Mouse (Mus musculus): ENCODE measurements around the gene Gm11127. TPM values are rescaled to one million over a fixed set of nuclear protein-coding genes. Genes with fewer than 3 reads are reported as not detected.

Gene Gm11127
- total RNA-seq, 2 experiments from 2014 or later: 1.3 to 2.4 TPM

Other genes with a start within 250 kb of the Gm11127 start
- 1 to 10 TPM; 4.0 to 4.5 TPM for gene Ier3, start 236.7 kb downstream of the Gm11127 start, total RNA-seq (2021)
- 10 to 100 TPM; 41.0 to 46.3 TPM for gene Flot1, start 235.1 kb downstream of the Gm11127 start, total RNA-seq (2021)
- 10 to 100 TPM; 39.2 to 54.5 TPM for gene Tubb5, start 220.1 kb downstream of the Gm11127 start, total RNA-seq (2021)
- 1 to 10 TPM; 3.7 to 5.2 TPM for gene Mdc1, start 216.9 kb downstream of the Gm11127 start, total RNA-seq (2021)
- 1 to 10 TPM in 1 of 2 experiments, under 1 TPM in 1; 0.74 to 1.6 TPM for gene Nrm, start 197.1 kb downstream of the Gm11127 start, total RNA-seq (2021)
- 1 to 10 TPM; 4.8 to 8.0 TPM for gene Ppp1r18, start 192.8 kb downstream of the Gm11127 start, total RNA-seq (2021)
- 10 to 100 TPM; 14.8 to 15.2 TPM for gene Dhx16, start 178.6 kb downstream of the Gm11127 start, total RNA-seq (2021)
- 10 to 100 TPM; 62.4 to 86.6 TPM for gene 2310061I04Rik, start 160.9 kb downstream of the Gm11127 start, total RNA-seq (2021)
- 1 to 10 TPM; 3.0 to 4.6 TPM for gene Atat1, start 148.3 kb downstream of the Gm11127 start, total RNA-seq (2021)
- 10 to 100 TPM; 52.8 to 59.6 TPM for gene Mrps18b, start 142.0 kb downstream of the Gm11127 start, total RNA-seq (2021)
- gene Ppp1r10, start 141.9 kb downstream of the Gm11127 start, total RNA-seq (2021): 10 to 100 TPM; 17.7 to 25.5 TPM
- 10 to 100 TPM; 64.6 to 68.1 TPM for gene Abcf1, start 88.6 kb downstream of the Gm11127 start, total RNA-seq (2021)
- 10 to 100 TPM; 14.7 to 16.1 TPM for gene Gnl1, start 78.5 kb downstream of the Gm11127 start, total RNA-seq (2021)
- gene Prr3, start 78.1 kb downstream of the Gm11127 start, total RNA-seq (2021): 1 to 10 TPM; 2.6 to 3.9 TPM
- 1 to 10 TPM; 1.6 to 1.7 TPM for gene H2-T24, start 37.8 kb downstream of the Gm11127 start, total RNA-seq (2021)
- 1 to 10 TPM; 6.2 to 8.7 TPM for gene H2-T23, start 25.5 kb downstream of the Gm11127 start, total RNA-seq (2021)
- 1 to 10 TPM; 5.8 to 7.2 TPM for gene H2-T22, start 15.6 kb downstream of the Gm11127 start, total RNA-seq (2021)
- not detected for gene Gm6034, start 15.4 kb downstream of the Gm11127 start, total RNA-seq (2021)
- gene Gm19684, start 63.3 kb upstream of the Gm11127 start, total RNA-seq (2021): not detected
- gene Gm7030, start 71.1 kb upstream of the Gm11127 start, total RNA-seq (2021): not detected
- not detected for gene Gm8909, start 110.2 kb upstream of the Gm11127 start, total RNA-seq (2021)
- gene H2-T3, start 131.9 kb upstream of the Gm11127 start, total RNA-seq (2021): not detected
- 10 to 100 TPM; 30.3 to 35.9 TPM for gene Rpp21, start 199.7 kb upstream of the Gm11127 start, total RNA-seq (2021)
- gene Trim39, start 213.9 kb upstream of the Gm11127 start, total RNA-seq (2021): 1 to 10 TPM; 5.0 to 5.6 TPM
- gene H2-M10.2, start 228.1 kb upstream of the Gm11127 start, total RNA-seq (2021): not detected